Mouse (Mus musculus): ENCODE measurements around the gene Cfd.

DNA sequence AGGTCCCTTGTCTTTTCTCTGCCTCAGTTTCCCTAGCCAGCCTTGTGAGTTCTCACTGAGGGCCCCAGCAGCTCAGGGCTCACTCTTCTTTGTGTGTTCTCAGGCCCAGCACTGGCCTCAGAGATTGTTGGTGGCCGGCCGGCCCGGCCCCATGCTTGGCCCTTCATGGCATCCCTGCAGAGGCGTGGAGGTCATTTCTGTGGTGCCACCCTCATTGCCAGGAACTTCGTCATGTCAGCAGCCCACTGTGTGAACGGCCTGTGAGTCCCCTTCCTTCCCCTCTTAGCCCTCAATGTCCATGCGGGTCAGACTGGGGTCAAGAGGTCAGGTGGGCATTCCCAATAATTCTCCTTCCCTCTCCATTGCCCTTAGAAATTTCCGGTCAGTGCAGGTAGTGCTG, 4.0 kb upstream of the Cfd start:
- TF ChIP-seq ZC3H11A (IDR thresholded peaks at IDR 0.05; ENCODE audit: borderline replicate concordance, low read depth, low read length), result no peak
- TF ChIP-seq ZNF384 (IDR thresholded peaks at IDR 0.05; ENCODE audit: low read depth, low read length), result no peak
- TF ChIP-seq HCFC1 (IDR thresholded peaks at IDR 0.05; ENCODE audit: borderline replicate concordance, insufficient read depth, low read length), result no peak

Data from ES-E14 (cell line).